Mouse (Mus musculus): ENCODE data around the gene Mettl24. TPM values are rescaled to one million over a fixed set of nuclear protein-coding genes. Genes with fewer than 3 reads are reported as not detected.

The Mettl24 gene
- polyA plus RNA-seq, 1 experiment from 2014 or later = 2.9 TPM

DNA sequence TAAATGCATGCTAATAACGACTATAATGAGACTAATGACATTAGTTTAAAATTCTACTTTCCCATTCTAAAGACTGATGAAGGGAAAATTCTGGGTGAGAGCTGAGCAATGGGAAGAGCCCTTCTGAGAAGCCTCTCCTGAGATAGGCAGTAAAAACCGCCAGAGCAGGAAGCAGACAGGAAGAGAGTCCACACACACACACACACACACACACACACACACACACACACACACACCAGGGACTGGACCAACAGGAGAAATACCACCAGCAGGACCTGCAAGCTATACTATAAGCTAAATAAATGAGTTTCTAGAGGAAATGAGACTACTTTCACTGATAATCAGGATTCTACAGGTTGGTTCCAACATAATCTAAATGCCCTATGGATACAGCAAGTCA is 172.5 kb downstream of the Mettl24 start:
- Histone ChIP-seq H3K27ac (no peak overlapping the region), H3K9me3 (replicated peaks) (no peaks in the 10 kb centered on the region), H3K36me3 (0 out of 2 replicates have a peak, but pooled peaks cover 3% of the 10 kb centered on the region), H3K4me3 (no peak overlapping the region), H3K9ac (no peak overlapping the region), H3K4me1 (replicated peaks) (peaks cover 6% of the 10 kb centered on the region; the same call in 1 of the 2 replicates), H3K4me2 (no peak overlapping the region), H3K27me3 (no peaks in the 10 kb centered on the region)
- WGBS = 42% methylated on average over 2 of the region's 2 CpGs
- no peak for ATAC-seq (replicated peaks; ENCODE audit: insufficient number of reproducible peaks, insufficient read depth, low FRiP score, low read depth)

DNA sequence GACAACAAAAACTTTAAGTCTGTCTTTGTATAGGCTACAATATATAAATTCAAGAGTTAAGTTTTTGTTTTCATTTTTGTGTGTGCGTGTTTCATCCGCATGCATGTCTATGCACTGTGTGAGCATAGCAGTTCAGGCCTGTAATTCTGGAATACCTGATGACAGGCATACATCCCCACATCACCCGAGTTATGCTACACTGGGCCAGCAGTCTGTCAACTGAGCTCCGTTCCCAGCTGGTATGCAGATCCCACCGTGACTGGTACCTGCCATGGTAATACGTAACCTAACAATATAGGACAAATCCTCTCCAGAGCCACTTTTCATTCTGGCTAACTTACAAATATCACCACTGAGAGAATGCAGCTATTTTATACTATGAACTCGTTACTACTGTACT is 173.6 kb downstream of the Mettl24 start:
- no peak for ATAC-seq (replicated peaks; ENCODE audit: insufficient number of reproducible peaks, insufficient read depth, low FRiP score, low read depth)
- Histone ChIP-seq H3K4me2 (no peak overlapping the region), H3K36me3 (0 out of 2 replicates have a peak, but pooled peaks cover 3% of the 10 kb centered on the region), H3K4me3 (no peak overlapping the region), H3K27me3 (no peaks in the 10 kb centered on the region), H3K9ac (no peak overlapping the region), H3K27ac (no peak overlapping the region), H3K4me1 (replicated peaks) (peaks cover 6% of the 10 kb centered on the region; the same call in 1 of the 2 replicates), H3K9me3 (replicated peaks) (no peaks in the 10 kb centered on the region)
- WGBS = 78% methylated on average over 7 of the region's 7 CpGs

DNA sequence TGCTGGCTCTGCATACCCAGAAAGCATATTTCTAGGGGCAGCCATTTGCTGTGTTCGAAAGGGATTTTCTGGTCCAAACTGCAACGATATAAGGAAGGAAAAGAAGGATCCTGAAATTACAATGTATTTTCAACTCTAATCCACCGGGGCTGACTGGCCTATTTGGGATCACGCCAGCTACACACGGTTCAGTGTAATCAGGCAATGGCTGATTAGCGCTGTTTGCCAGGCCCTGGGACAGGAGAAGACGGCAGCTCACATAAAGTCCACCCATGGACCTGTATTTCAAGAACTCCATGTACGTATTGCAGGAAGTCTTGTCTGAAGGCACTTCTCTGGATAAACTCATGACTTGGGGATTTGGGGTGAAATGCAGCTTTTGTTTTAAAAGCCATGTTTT is 174.5 kb downstream of the Mettl24 start:
- no peak overlapping the region for H3K4me3 ChIP-seq
- H3K27me3 ChIP-seq = no peaks in the 10 kb centered on the region
- H3K4me1 ChIP-seq (replicated peaks) = peaks cover 6% of the 10 kb centered on the region; the same call in 1 of the 2 replicates
- H3K27ac ChIP-seq = no peak overlapping the region
- no peak overlapping the region for H3K9ac ChIP-seq
- no peak for ATAC-seq (replicated peaks; ENCODE audit: insufficient number of reproducible peaks, insufficient read depth, low FRiP score, low read depth)
- H3K36me3 ChIP-seq = 0 out of 2 replicates have a peak, but pooled peaks cover 3% of the 10 kb centered on the region
- WGBS = 45% methylated on average over 8 of the region's 8 CpGs
- H3K9me3 ChIP-seq (replicated peaks) = no peaks in the 10 kb centered on the region
- no peak overlapping the region for H3K4me2 ChIP-seq

Other genes with a start within 250 kb of the Mettl24 start
- gene Slc22a16, start 112.9 kb upstream of the Mettl24 start, polyA plus RNA-seq (2015; fragmentation: Nextera tagmentation; extraction: Ambion mirVana) = not detected in 2 replicates
- 20.9 and 22.5 TPM in 2 replicates for gene Ddo, start 53.3 kb upstream of the Mettl24 start, polyA plus RNA-seq (2015; fragmentation: Nextera tagmentation; extraction: Ambion mirVana)
- 22.0 and 25.0 TPM in 2 replicates for gene Cdc40, start 200.0 kb downstream of the Mettl24 start, polyA plus RNA-seq (2015; fragmentation: Nextera tagmentation; extraction: Ambion mirVana)
- gene Wasf1, start 200.2 kb downstream of the Mettl24 start, polyA plus RNA-seq (2015; fragmentation: Nextera tagmentation; extraction: Ambion mirVana) = 9.6 and 10.5 TPM in 2 replicates